Mouse (Mus musculus) left cerebral cortex, postnatal 25 days (tissue): ENCODE measurements around the gene Kcnk7. TPM values are rescaled to one million over a fixed set of nuclear protein-coding genes. Genes with fewer than 3 reads are reported as not detected.
A peak's percentile ranks its signal among the peaks of the same experiment; 100 is the strongest.
"Not testable (repeated sequence)": the region's sequence is repeated elsewhere in the genome, so short reads cannot be mapped to it uniquely, and the experiment has no call there.

Experiments
- DNase-seq, 2 experiments: peaks; one replicate each; pipeline ENCODE4 v3.0.0; 2022; ENCODE audit warnings: low spot score in 2 of 2, mixed read lengths in 1 of 2
- intact Hi-C: fragments of 180-260 bp; cut with DNase I; formaldehyde crosslinking; loops from one replicate; pipeline ENCODE4 v1.15.1; 2025
- total RNA-seq, 2 experiments: library from RNA; stranded (reverse); gene quantifications; 2 replicates each; pipeline ENCODE4 v1.2.3; 2021

The Kcnk7 gene
- total RNA-seq = not detected

GRCm38 (mm10) chr19:5704163-5704800, at the start of gene Kcnk7:
TSS of gene Kcnk7 (plus strand) at chr19:5704367.
- DNase-seq = peak in 1 of 2 experiments; percentile 61
- intact Hi-C loops = no loop called here

DNA sequence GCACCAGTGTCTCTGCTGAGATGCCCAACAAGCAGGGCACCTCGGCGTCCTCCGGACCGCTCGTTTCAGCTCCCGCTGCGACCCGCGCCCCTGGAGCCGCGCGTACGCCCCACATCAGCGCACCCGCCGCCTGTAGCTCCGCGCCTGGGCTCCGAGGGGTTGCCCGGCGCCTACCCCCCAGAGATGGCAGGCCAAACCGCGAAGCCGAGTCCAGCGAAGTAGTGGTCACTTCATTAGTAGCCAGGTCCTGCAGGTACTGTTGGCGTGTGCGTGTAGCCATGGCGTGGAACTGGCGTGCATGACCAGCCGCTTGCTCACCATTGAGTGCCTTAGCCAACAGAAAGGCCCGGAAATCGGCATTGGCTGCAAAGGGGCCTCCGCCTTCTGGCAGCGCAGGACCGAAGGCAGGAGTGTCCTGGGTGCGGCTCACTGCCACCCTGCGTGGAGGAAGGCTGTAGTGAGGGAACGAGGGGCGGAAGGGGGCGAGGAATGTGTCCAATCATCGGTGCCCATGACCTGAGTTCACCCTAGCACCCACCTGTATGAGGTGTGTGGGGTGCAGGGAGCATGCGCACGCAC, 49.4 kb upstream of the Kcnk7 start:
- intact Hi-C loops = no loop called here
- no peak for DNase-seq

- peak in 1 of 2 experiments; percentile 45 for DNase-seq
- intact Hi-C loops = no loop called here
Observed at GRCm38 (mm10) chr19:5660942-5661751, 43.0 kb upstream of the Kcnk7 start.

GRCm38 (mm10) chr19:5662310-5662709, 41.9 kb upstream of the Kcnk7 start:
- DNase-seq = no peak
- intact Hi-C loops = no loop called here

DNA sequence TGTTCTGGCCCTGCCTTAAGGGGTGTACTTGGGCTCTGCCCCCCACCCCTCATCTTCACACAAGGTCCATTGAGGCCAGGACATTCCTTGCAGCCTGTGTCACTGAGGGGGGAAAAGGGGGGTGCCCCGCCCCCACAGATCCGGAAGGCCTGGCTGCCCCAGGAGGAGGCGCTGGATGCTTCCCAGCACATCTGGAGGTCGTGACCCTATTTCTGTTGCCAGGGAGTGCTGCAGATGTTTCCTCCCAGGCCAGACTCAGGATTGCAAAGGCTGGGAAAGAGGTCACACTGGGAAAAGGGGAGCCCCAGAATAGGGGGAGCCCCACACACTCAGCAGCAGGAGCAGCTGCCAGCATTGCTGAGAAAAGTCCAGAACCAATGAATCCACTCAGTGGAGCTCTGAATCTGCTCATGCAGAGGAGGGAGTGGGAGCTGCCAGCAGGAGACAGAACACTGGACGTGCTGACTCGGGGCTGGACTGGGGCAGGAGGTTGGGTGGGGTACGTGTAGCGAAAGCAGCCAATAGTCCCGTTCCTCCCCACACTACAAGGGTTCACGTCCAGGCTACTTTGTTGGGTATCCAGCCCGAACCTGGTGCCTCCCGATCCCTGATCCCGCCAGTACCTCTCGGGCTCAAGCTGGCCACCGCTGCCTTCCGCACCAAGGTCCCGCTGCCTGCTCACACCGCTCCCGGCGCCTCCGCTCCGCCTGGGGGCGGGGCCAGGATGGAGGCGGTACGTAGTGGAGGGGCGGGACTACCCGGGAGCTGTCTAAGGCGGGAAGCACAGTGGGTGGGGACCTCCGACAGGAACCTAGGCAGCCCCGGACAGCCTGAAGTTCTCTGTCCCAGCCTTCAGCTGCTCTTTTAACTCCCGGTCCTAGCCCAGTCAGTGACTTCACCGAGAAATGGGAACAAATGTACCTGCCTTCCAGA, 40.9 kb upstream of the Kcnk7 start, which contains the start of gene Sipa1:
Gene Sipa1, minus strand, starts transcription at position 727 of the 933 bp plus-strand sequence.
- peak; percentile 73 to 80 for DNase-seq
- intact Hi-C loops = no loop called here

DNA sequence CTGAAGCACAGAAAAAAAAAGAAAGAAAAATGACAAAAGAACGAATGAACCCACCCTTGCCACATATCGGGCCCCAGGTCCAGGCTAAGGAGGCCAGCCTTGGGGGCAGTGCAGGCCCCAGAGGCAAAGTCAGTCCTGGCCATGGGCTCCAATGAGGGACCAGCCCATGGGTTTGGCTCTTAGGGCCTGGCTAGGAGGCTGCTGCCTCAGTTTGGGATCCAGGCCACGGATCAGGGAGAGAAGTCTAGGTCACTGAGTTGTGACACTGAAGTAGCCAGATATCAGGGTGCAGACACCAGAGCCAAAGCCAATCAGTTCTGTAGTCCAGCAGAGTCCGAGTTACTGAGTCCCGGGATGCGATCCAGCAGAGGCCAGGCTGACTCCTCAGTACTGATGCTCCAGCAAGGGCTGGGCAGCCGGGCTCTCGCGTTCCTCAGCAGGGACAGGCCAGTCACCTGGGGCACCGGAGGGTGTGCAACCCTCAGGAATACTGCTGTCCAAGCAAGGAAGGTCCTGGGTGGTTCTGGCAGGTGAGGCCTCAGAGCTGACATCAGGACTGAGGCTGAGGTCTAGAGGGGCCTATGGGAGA, 39.4 kb upstream of the Kcnk7 start:
- no peak for DNase-seq
- intact Hi-C loops = no loop called here

DNA sequence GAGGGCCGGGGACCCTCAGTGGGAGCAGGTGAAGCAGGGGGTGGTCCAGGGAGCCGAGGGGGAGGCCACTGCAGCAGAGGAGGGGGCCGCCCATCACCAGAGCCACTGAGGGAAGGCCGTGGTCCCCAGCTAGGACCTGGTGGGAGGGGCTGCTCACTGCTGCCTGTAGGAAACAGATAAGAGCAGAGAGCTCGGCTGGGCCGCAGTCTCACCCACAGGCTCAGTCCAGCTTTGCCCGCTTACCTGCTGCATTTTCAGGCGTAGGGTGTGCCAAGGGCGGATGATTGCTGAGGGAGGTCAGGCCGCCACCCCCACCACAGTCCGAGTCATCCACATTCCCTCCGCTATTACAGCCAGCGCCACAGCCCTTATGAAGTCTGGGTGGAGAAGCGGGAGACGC, 38.7 kb upstream of the Kcnk7 start:
- intact Hi-C loops = no loop called here
- no peak for DNase-seq

DNA sequence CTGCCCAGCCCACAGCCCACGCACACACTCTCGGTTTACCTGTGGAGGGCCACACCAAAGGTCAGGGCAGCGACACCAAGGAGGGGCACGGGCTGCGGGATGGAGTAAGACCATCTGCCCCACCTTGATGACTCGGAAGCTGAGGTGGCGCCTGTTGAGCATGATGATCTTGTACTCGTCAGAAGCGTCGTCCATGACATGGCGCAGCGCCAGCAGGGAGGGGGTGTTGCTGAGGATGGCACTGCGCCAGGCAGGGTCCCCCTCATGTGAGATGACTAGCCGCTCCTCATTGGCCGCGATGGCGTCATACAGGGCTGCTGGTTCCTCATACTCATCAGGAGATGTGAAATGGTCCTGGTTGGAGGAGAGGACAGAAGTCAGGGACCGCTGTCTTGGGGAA, 37.8 kb upstream of the Kcnk7 start:
- intact Hi-C loops = no loop called here

GRCm38 (mm10) chr19:5668372-5668771, 35.8 kb upstream of the Kcnk7 start:
- no peak for DNase-seq
- intact Hi-C loops = no loop called here

More for the DNA sequence above, 37.8 kb upstream of the Kcnk7 start:
- no peak for DNase-seq

GRCm38 (mm10) chr19:5680432-5680831, 23.7 kb upstream of the Kcnk7 start:
- DNase-seq = no peak
- intact Hi-C loops = no loop called here

- DNase-seq = no peak
- intact Hi-C loops = no loop called here
Observed at GRCm38 (mm10) chr19:5684236-5684635, 19.9 kb upstream of the Kcnk7 start.

DNA sequence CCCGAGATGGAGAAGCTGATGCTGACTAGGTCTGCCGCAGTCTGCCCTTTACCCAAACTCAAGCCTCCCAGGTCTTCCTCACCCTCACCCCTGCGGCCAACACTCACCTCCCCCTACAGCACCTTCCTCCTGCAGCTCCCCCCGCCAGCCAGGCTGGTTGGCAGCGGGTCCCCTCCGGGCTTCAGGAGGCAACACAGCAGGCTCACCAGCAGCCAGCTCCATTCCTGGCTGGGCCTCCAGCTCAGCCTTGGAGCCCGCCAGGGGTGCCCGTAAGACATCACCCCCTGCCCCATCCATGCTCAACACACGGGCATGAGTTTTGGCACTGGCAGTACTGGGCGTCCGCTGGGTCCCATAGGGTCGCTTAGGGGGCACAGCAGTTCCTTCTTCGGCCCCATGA, 19.2 kb upstream of the Kcnk7 start:
- intact Hi-C loops = no loop called here
- no peak for DNase-seq

DNA sequence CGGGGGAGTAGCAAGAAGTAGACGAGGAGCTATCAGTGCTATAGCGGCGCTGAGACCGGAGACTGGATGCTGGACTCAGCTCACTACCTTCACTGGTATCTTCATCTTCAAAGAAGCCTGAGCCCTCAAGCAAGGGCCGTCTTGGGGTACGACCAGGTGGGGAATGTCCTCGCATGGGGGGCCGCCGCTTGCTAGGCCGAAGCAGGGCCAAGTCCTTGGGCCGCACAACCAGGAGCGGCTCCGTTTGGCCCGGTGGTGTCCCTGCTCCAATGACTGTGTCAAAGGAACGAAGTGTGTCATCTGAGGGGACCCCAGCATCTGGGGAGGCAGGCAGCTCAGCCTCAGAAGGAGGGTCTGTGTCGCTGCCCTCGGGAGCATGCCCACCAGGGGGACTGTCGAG, 18.7 kb upstream of the Kcnk7 start:
- intact Hi-C loops = no loop called here
- DNase-seq = no peak

GRCm38 (mm10) chr19:5685861-5686260, 18.3 kb upstream of the Kcnk7 start:
- intact Hi-C loops = no loop called here
- no peak for DNase-seq

DNA sequence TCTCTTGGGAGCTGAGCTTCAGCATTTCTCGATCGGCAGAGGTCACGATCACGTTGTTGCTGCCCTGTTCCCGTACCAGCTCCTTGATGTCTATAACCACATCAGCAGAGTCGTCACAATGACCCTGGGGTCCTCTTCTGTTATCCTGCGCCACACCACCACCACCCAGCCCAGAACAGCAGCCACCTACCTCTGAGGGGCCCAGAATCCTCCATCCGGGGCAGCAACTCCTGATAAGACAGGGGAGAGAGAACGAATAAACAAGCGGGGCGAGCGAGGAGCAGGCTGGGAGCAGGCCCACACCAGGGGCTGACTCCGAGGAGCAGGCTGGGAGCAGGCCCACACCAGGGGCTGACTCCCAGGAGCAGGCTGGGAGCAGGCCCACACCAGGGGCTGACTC, 17.7 kb upstream of the Kcnk7 start:
- intact Hi-C loops = no loop called here

GRCm38 (mm10) chr19:5686954-5687353, 17.2 kb upstream of the Kcnk7 start:
- intact Hi-C loops, DNase-seq: not testable (repeated sequence)

More for the DNA sequence above, 17.7 kb upstream of the Kcnk7 start:
- DNase-seq = no peak

DNA sequence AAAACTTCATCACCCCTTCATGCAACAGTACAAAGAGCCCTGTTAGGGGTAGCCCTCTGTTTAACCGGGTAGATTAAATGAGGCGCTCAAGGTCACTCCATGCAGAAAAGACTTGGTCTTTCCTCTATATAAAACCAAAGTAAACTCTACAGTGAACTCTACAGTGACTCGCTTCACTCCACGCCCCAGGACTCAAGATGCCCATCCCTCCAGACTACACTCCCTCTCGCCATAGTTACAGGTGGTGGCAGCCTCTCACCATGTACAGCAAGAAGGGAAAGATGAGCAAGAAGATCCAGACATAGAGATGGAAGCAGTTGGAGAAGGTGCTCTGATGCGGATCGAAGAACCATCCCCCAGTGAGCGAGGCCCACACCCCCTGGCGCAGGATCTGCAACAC, 16.4 kb upstream of the Kcnk7 start:
- intact Hi-C loops = loop anchor here (2.0 kb wide), 2 partner anchors 41 to 51 kb away; partner anchors contain the start of genes Fam89b and Rela
- no peak for DNase-seq

- intact Hi-C loops = loop anchor here (2.0 kb wide), 2 partner anchors 40 to 52 kb away; partner anchors contain the start of genes Fam89b and Rela
- DNase-seq = peak; percentile 98 to 99
Observed at GRCm38 (mm10) chr19:5688200-5689087, 15.7 kb upstream of the Kcnk7 start, which contains the start of the genes Map3k11 and Pcnx3. TSS of gene Map3k11 (plus strand) at chr19:5688742. TSS of gene Pcnx3 (minus strand) at chr19:5688908.
